Comparison of ENCODE assay signal across 17 mouse cellular contexts in genomic region chr7:127626039-127626438, GRCm38 (mm10).
"Had no signal": no experiment of that assay in that cellular context is flagged by ENCODE, and none has a peak within 500 bp of the region (broad histone marks: within the 10 kb centered on the region; RNA-seq: fewer than 3 reads in every experiment).

No protein-coding gene starts in this region.

- DNase-seq: kidney, adult 11 months; kidney, adult 9 months; kidney, postnatal 36 days; layer of hippocampus, adult 9-11 months; lung, adult 2 months; retina, postnatal 1 day; right cerebral cortex, postnatal 4 days; spleen, adult 18-20 months; thymus, adult 18-20 months; thymus, postnatal 14 days had no signal

- ATAC-seq: lung, postnatal 0 days; midbrain, embryonic 16.5 days had no signal

- H3K36me3 ChIP-seq: limb, embryonic 10.5 days; midbrain, embryonic 12.5 days; neural tube, embryonic 13.5 days had no signal

- H3K4me3 ChIP-seq: limb, embryonic 10.5 days; midbrain, embryonic 12.5 days; neural tube, embryonic 13.5 days had no signal

- H3K27me3 ChIP-seq: midbrain, embryonic 12.5 days; neural tube, embryonic 13.5 days had no signal

- H3K9me3 ChIP-seq: limb, embryonic 10.5 days; midbrain, embryonic 12.5 days; neural tube, embryonic 13.5 days had no signal

- H3K4me1 ChIP-seq: limb, embryonic 10.5 days; midbrain, embryonic 12.5 days; neural tube, embryonic 13.5 days had no signal

- H3K4me2 ChIP-seq: midbrain, embryonic 12.5 days; neural tube, embryonic 13.5 days had no signal

- H3K9ac ChIP-seq: midbrain, embryonic 12.5 days; neural tube, embryonic 13.5 days had no signal

- H3K27ac ChIP-seq: kidney, postnatal 0 days; limb, embryonic 10.5 days; macrophage; midbrain, embryonic 12.5 days; neural tube, embryonic 13.5 days had no signal
